Mouse (Mus musculus) hindbrain, embryonic 13.5 days (tissue): Measurements from ENCODE around the gene Mdga2. TPM values are rescaled to one million over a fixed set of nuclear protein-coding genes. Genes with fewer than 3 reads are reported as not detected.

Experiments
- ATAC-seq: fragments of 200-750 bp; cut with Nextera tagmentation; 2 replicates; pipeline ENCODE4 v1.8.0; 2017; ENCODE audit warnings: moderate TSS enrichment; ENCODE audit not compliant: low FRiP score
- H3K27ac ChIP-seq: fragments of 300-500 bp; sonication (generic); 2 replicates; pipeline ENCODE4 v1.5.1; 2015; ENCODE audit warnings: inconsistent platforms, mild to moderate bottlenecking, moderate library complexity
- H3K27me3 ChIP-seq: fragments of 300-500 bp; sonication (generic); 2 replicates; pipeline ENCODE4 v1.6.1; 2015; ENCODE audit warnings: mild to moderate bottlenecking, inconsistent platforms
- H3K36me3 ChIP-seq: fragments of 300-500 bp; sonication (generic); 2 replicates; pipeline ENCODE4 v1.6.1; 2015; ENCODE audit warnings: mild to moderate bottlenecking, inconsistent platforms
- H3K4me1 ChIP-seq: fragments of 300-500 bp; sonication (generic); replicated peaks from 2 replicates; pipeline ENCODE4 v1.6.1; 2015; ENCODE audit warnings: inconsistent platforms
- H3K4me2 ChIP-seq: fragments of 300-500 bp; sonication (generic); 2 replicates; pipeline ENCODE4 v1.6.1; 2015; ENCODE audit warnings: inconsistent platforms, mild to moderate bottlenecking, moderate library complexity
- H3K4me3 ChIP-seq: fragments of 300-500 bp; sonication (generic); 2 replicates; pipeline ENCODE4 v1.5.1; 2015; ENCODE audit warnings: mild to moderate bottlenecking, inconsistent platforms
- H3K9ac ChIP-seq: fragments of 300-500 bp; sonication (generic); 2 replicates; pipeline ENCODE4 v1.6.1; 2015; ENCODE audit warnings: mild to moderate bottlenecking, inconsistent platforms
- H3K9me3 ChIP-seq: fragments of 300-500 bp; sonication (generic); 2 replicates; pipeline ENCODE4 v1.6.1; 2016; ENCODE audit warnings: inconsistent platforms
- WGBS: fragments of 180-500 bp; shearing (Covaris S2); methylation state at CpG from one replicate; pipeline ENCODE4 v1.1.7; 2015; 5-methylcytosine and 5-hydroxymethylcytosine counted together
- polyA plus RNA-seq: library from polyadenylated mRNA; unstranded; fragments of >200 nt; fragmentation: Nextera tagmentation; extraction: Ambion mirVana; gene quantifications from 2 replicates; pipeline ENCODE4 v1.2.1, GENCODE M21; 2015

The Mdga2 gene
- polyA plus RNA-seq, 1 experiment from 2014 or later = 24.5 TPM

GRCm38 (mm10) chr12:67141605-67142004 is 80.7 kb downstream of the Mdga2 start:
- no peak overlapping the region for H3K4me2 ChIP-seq
- no peaks in the 10 kb centered on the region for H3K36me3 ChIP-seq
- H3K9ac ChIP-seq = no peak overlapping the region
- no peak for ATAC-seq
- H3K9me3 ChIP-seq = no peaks in the 10 kb centered on the region
- no peak overlapping the region for H3K4me3 ChIP-seq
- no peaks in the 10 kb centered on the region for H3K27me3 ChIP-seq
- H3K4me1 ChIP-seq = no peaks in the 10 kb centered on the region
- H3K27ac ChIP-seq = no peak overlapping the region
- WGBS = 95% methylated on average over 3 of the region's 3 CpGs

- Histone ChIP-seq H3K4me2 (no peak overlapping the region), H3K4me3 (no peak overlapping the region), H3K27ac (no peak overlapping the region), H3K36me3 (no peaks in the 10 kb centered on the region), H3K9ac (no peak overlapping the region), H3K27me3 (no peaks in the 10 kb centered on the region), H3K9me3 (no peaks in the 10 kb centered on the region), H3K4me1 (no peaks in the 10 kb centered on the region)
- 94% methylated on average over 3 of the region's 3 CpGs for WGBS
- ATAC-seq = no peak
Observed at GRCm38 (mm10) chr12:67140131-67140530, 82.2 kb downstream of the Mdga2 start.

- WGBS = 81% methylated on average over 2 of the region's 2 CpGs
- ATAC-seq = no peak
Observed at GRCm38 (mm10) chr12:67127457-67127856, 94.9 kb downstream of the Mdga2 start.

GRCm38 (mm10) chr12:67123874-67124273 is 98.5 kb downstream of the Mdga2 start:
- Histone ChIP-seq H3K27ac (no peak overlapping the region), H3K4me2 (no peak overlapping the region), H3K9me3 (no peaks in the 10 kb centered on the region), H3K4me1 (no peaks in the 10 kb centered on the region), H3K36me3 (no peaks in the 10 kb centered on the region), H3K4me3 (no peak overlapping the region), H3K27me3 (no peaks in the 10 kb centered on the region), H3K9ac (no peak overlapping the region)
- ATAC-seq = no peak
- WGBS = 50% methylated on average over 3 of the region's 3 CpGs

More at GRCm38 (mm10) chr12:67127457-67127856, 94.9 kb downstream of the Mdga2 start:
- Histone ChIP-seq H3K4me1 (no peaks in the 10 kb centered on the region), H3K27me3 (no peaks in the 10 kb centered on the region), H3K4me3 (no peak overlapping the region), H3K36me3 (no peaks in the 10 kb centered on the region), H3K27ac (no peak overlapping the region), H3K9ac (no peak overlapping the region), H3K4me2 (no peak overlapping the region), H3K9me3 (no peaks in the 10 kb centered on the region)

- 85% methylated on average over 6 of the region's 6 CpGs for WGBS
- Histone ChIP-seq H3K4me1 (no peaks in the 10 kb centered on the region), H3K27me3 (no peaks in the 10 kb centered on the region), H3K9me3 (no peaks in the 10 kb centered on the region), H3K9ac (no peak overlapping the region), H3K4me3 (no peak overlapping the region), H3K4me2 (no peak overlapping the region), H3K27ac (no peak overlapping the region), H3K36me3 (no peaks in the 10 kb centered on the region)
- ATAC-seq = no peak
Observed at GRCm38 (mm10) chr12:67118652-67119515, 103.5 kb downstream of the Mdga2 start.

GRCm38 (mm10) chr12:67104171-67104570 is 118.2 kb downstream of the Mdga2 start:
- Histone ChIP-seq H3K4me1 (no peaks in the 10 kb centered on the region), H3K4me3 (no peak overlapping the region)
- ATAC-seq = no peak

GRCm38 (mm10) chr12:67094414-67094813 is 127.9 kb downstream of the Mdga2 start:
- no peak overlapping the region for H3K4me3 ChIP-seq
- no peaks in the 10 kb centered on the region for H3K36me3 ChIP-seq

More at GRCm38 (mm10) chr12:67104171-67104570, 118.2 kb downstream of the Mdga2 start:
- no peak overlapping the region for H3K9ac ChIP-seq
- no peak overlapping the region for H3K4me2 ChIP-seq
- no peaks in the 10 kb centered on the region for H3K27me3 ChIP-seq
- H3K27ac ChIP-seq = no peak overlapping the region
- H3K9me3 ChIP-seq = no peaks in the 10 kb centered on the region
- 85% methylated on average over 3 of the region's 3 CpGs for WGBS
- no peaks in the 10 kb centered on the region for H3K36me3 ChIP-seq

GRCm38 (mm10) chr12:67090420-67090965 is 131.9 kb downstream of the Mdga2 start:
- H3K4me1 ChIP-seq = no peaks in the 10 kb centered on the region
- no peaks in the 10 kb centered on the region for H3K36me3 ChIP-seq
- ATAC-seq = no peak
- H3K9ac ChIP-seq = no peak overlapping the region
- H3K4me3 ChIP-seq = no peak overlapping the region
- 61% methylated on average over 2 of the region's 2 CpGs for WGBS
- H3K27me3 ChIP-seq = no peaks in the 10 kb centered on the region
- H3K4me2 ChIP-seq = no peak overlapping the region
- no peak overlapping the region for H3K27ac ChIP-seq
- no peaks in the 10 kb centered on the region for H3K9me3 ChIP-seq

More at GRCm38 (mm10) chr12:67094414-67094813, 127.9 kb downstream of the Mdga2 start:
- H3K4me1 ChIP-seq = no peaks in the 10 kb centered on the region
- H3K4me2 ChIP-seq = no peak overlapping the region
- no peak overlapping the region for H3K27ac ChIP-seq
- ATAC-seq = no peak
- no peaks in the 10 kb centered on the region for H3K9me3 ChIP-seq
- H3K9ac ChIP-seq = no peak overlapping the region
- no peaks in the 10 kb centered on the region for H3K27me3 ChIP-seq

- Histone ChIP-seq H3K27me3 (no peaks in the 10 kb centered on the region), H3K4me1 (no peaks in the 10 kb centered on the region), H3K4me2 (no peak overlapping the region), H3K36me3 (no peaks in the 10 kb centered on the region), H3K9ac (no peak overlapping the region), H3K4me3 (no peak overlapping the region), H3K9me3 (no peaks in the 10 kb centered on the region), H3K27ac (no peak overlapping the region)
- 57% methylated on average over 19 of the region's 19 CpGs for WGBS
- ATAC-seq = peak; percentile 98
Observed at GRCm38 (mm10) chr12:67059136-67060014, 163.0 kb downstream of the Mdga2 start.

- no peak overlapping the region for H3K4me2 ChIP-seq
- ATAC-seq = no peak
- H3K4me3 ChIP-seq = no peak overlapping the region
- no peaks in the 10 kb centered on the region for H3K9me3 ChIP-seq
- no peaks in the 10 kb centered on the region for H3K4me1 ChIP-seq
- H3K27me3 ChIP-seq = no peaks in the 10 kb centered on the region
- no peaks in the 10 kb centered on the region for H3K36me3 ChIP-seq
- no peak overlapping the region for H3K9ac ChIP-seq
- WGBS = 90% methylated on average over 3 of the region's 3 CpGs
- H3K27ac ChIP-seq = no peak overlapping the region
Observed at GRCm38 (mm10) chr12:67056621-67057020, 165.7 kb downstream of the Mdga2 start.

GRCm38 (mm10) chr12:67045099-67045750 is 177.1 kb downstream of the Mdga2 start:
- 56% methylated on average over 8 of the region's 8 CpGs for WGBS
- Histone ChIP-seq H3K27me3 (no peaks in the 10 kb centered on the region), H3K9ac (no peak overlapping the region), H3K4me3 (no peak overlapping the region), H3K4me1 (0 out of 2 replicates have a peak, but pooled peaks cover 3% of the 10 kb centered on the region), H3K36me3 (no peaks in the 10 kb centered on the region), H3K4me2 (no peak overlapping the region), H3K27ac (no peak overlapping the region), H3K9me3 (no peaks in the 10 kb centered on the region)
- ATAC-seq = peak; percentile 61

GRCm38 (mm10) chr12:67041865-67042264 is 180.5 kb downstream of the Mdga2 start:
- WGBS = 93% methylated on average over 4 of the region's 4 CpGs
- Histone ChIP-seq H3K4me1 (0 out of 2 replicates have a peak, but pooled peaks cover 3% of the 10 kb centered on the region), H3K27ac (no peak overlapping the region), H3K27me3 (no peaks in the 10 kb centered on the region), H3K9ac (no peak overlapping the region), H3K9me3 (no peaks in the 10 kb centered on the region), H3K4me3 (no peak overlapping the region), H3K4me2 (no peak overlapping the region), H3K36me3 (no peaks in the 10 kb centered on the region)
- no peak for ATAC-seq
